Mouse (Mus musculus): Measurements from ENCODE around the gene Siae. TPM values are rescaled to one million over a fixed set of nuclear protein-coding genes. Genes with fewer than 3 reads are reported as not detected.

The Siae gene
- polyA plus RNA-seq, 1 experiment from 2014 or later, result 13.7 TPM

DNA sequence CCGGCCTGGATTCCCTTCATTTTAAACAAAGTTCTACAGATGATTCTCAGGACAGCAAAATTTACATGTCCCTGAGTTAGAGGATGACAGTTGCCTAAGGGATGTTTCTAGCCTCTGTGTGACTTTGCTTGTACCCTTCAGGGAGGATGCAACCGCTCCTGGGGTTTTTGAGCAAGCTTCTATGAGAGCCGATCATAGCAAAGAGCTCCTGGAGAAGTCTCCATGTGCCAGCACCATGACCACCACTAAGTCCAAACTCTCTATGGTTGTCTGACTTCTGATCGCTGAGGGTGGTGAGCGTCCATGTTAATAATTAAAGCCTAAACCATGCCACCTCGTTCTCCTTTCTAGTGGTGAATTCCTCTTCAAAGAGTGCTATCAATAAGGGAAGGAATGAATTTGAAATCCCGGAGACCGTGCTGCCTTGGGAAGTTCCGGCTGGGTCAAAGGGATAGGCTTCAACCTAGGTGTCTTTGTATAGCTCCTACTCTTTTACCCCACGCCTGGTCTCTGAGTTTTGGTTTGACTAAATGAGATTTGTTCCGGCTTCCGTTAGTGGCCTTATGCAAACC lies 11.5 kb upstream of the Siae start:
- Histone ChIP-seq H3K27ac (replicated peaks) (no peak overlapping the region), H3K4me2 (peak overlapping the region; percentile 53), H3K9me3 (no peaks in the 10 kb centered on the region), H3K4me1 (replicated peaks) (peaks cover 19% of the 10 kb centered on the region), H3K4me3 (peak overlapping the region; percentile 33), H3K36me3 (no peaks in the 10 kb centered on the region), H3K27me3 (peaks cover 71% of the 10 kb centered on the region), H3K9ac (no peak overlapping the region)
- no peak for ATAC-seq (ENCODE audit: low read depth)
- WGBS, result 25% methylated on average over 12 of the region's 12 CpGs

DNA sequence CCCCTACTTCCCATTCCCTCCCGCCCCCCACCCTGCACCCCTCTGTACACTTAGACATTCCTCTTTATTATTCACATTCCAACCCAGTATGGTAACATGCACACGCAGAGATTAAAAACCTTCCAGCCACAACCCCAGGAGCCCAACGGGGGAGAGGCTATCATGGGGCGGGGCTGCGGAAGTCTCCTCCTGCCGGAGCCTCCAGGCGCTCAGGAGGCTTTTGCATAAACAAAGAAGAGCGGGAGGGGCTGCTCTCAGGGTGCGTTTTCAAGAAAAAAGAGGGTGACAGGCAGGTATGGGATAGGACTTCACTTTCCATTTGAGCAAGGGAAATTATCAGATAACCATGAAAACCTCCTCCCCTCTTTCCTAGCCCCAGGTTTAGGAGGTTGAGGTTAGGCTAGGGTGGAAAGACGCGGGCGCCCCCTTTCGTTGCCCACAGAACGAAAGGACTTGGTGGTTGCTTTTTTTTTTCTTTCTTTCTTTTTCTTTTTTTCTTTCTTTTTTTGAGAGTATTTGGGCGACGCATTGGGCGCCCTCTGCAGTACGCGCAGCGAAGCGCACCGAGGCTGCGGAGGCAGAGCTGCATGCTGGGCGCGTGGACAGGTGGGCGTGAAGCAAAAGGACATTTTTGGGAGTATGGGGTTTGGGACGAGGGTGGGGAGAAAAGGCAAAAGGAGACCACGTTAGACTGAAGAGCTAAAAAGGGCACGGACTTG lies 10.9 kb upstream of the Siae start:
- ATAC-seq (ENCODE audit: low read depth), result peak; percentile 44
- no peaks in the 10 kb centered on the region for H3K36me3 ChIP-seq
- H3K9me3 ChIP-seq, result no peaks in the 10 kb centered on the region
- peak overlapping the region; percentile 49 for H3K9ac ChIP-seq
- H3K27me3 ChIP-seq, result peaks cover 77% of the 10 kb centered on the region
- no peak overlapping the region for H3K27ac ChIP-seq (replicated peaks)
- peak overlapping the region; percentile 53 for H3K4me2 ChIP-seq
- peaks cover 19% of the 10 kb centered on the region for H3K4me1 ChIP-seq (replicated peaks)
- H3K4me3 ChIP-seq, result peak overlapping the region; percentile 33
- WGBS, result 2% methylated on average over 29 of the region's 29 CpGs

DNA sequence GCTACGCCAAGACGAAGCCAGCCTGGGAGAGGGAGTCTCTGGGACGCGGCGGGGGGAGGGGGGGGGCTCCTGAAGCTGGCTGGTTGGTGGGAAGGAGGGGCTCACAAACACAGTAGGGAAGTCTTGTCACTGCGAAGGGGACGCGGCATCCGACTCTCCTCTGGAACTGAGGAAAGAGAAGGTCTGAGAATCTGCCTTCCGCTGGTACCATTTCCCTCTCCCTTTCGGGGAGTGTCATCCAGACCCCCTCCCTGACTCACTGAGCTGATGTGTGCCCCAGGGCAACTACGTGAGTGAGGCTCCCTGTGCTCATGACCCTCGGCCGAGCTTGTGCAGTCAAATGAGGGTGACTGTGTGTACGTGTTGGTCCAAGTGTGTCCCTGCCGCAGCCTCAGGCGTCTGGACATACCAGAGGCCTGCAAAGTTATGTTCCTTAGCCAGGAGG lies 10.3 kb upstream of the Siae start:
- H3K9me3 ChIP-seq, result no peaks in the 10 kb centered on the region
- H3K4me3 ChIP-seq, result peak overlapping the region; percentile 33
- H3K27ac ChIP-seq (replicated peaks), result no peak overlapping the region
- peak; percentile 56 for ATAC-seq (ENCODE audit: low read depth)
- peaks cover 82% of the 10 kb centered on the region for H3K27me3 ChIP-seq
- peak overlapping the region; percentile 49 for H3K9ac ChIP-seq
- peaks cover 19% of the 10 kb centered on the region for H3K4me1 ChIP-seq (replicated peaks)
- peak overlapping the region; percentile 53 for H3K4me2 ChIP-seq
- 5% methylated on average over 17 of the region's 17 CpGs for WGBS
- H3K36me3 ChIP-seq, result no peaks in the 10 kb centered on the region

DNA sequence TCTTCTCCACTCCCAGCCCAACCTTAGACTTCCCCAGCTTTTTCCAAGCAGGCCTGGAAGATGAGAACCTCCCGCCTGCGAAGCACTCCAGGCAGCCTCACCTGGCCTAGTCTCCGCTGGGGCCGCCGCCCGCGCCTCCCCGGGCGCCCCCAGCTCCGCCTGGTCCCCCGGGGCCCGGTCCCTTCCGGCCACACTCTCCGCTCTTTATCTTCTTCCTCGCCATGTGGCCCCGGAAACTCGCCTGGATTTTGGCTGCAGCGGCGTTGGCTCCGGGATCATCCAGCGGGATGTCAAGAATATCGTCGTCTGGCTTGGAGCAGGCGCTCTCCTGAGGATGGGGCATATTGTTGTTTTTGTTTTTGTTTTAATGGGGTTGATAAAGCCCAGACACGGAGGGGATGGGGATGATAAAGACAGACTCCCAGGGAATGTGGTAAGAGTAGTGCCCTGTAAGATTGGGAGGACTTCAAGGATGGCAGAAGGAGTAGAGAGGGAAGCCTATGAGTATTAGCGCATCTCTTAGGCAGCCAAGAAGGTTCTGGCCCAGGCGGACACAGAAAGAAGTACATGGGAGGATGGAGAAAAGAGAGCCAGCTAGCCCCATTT lies 9.5 kb upstream of the Siae start:
- Histone ChIP-seq H3K9ac (no peak overlapping the region), H3K4me3 (no peak overlapping the region)

GRCm38 (mm10) chr9:37546889-37547288 lies 8.6 kb upstream of the Siae start:
- peaks cover 97% of the 10 kb centered on the region for H3K27me3 ChIP-seq

More for the DNA sequence above, 9.5 kb upstream of the Siae start:
- no peak for ATAC-seq (ENCODE audit: low read depth)
- Histone ChIP-seq H3K4me2 (peak overlapping the region; percentile 53), H3K4me1 (replicated peaks) (peaks cover 19% of the 10 kb centered on the region), H3K36me3 (no peaks in the 10 kb centered on the region), H3K27me3 (peaks cover 90% of the 10 kb centered on the region), H3K9me3 (no peaks in the 10 kb centered on the region), H3K27ac (replicated peaks) (no peak overlapping the region)
- WGBS, result 9% methylated on average over 27 of the region's 27 CpGs

DNA sequence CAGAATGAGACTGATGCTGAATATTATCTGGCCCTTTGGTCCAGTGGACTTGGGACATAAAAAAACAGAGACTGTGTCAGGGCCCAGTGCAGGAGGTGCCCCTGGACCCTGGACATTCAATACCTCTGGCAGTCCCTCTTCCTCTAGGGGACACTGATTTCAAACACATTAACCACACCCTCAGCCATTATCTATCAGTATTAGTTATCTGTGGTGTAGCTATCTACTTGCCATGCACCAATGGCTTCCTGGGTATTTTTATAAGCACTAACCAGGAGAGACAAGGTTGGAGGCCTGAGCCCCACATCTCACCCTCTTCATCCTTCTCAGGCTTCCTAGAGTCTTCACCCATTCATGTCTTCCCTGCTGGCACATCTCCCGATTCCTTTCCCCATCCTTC lies 5.1 kb upstream of the Siae start:
- Histone ChIP-seq H3K4me2 (no peak overlapping the region), H3K9me3 (no peaks in the 10 kb centered on the region), H3K4me3 (no peak overlapping the region), H3K27ac (replicated peaks) (no peak overlapping the region), H3K27me3 (peaks cover 97% of the 10 kb centered on the region), H3K9ac (no peak overlapping the region), H3K4me1 (replicated peaks) (peaks cover 14% of the 10 kb centered on the region), H3K36me3 (no peaks in the 10 kb centered on the region)
- WGBS, result 69% methylated on average over 1 of the region's 1 CpGs
- ATAC-seq (ENCODE audit: low read depth), result no peak

More at GRCm38 (mm10) chr9:37546889-37547288, 8.6 kb upstream of the Siae start:
- H3K27ac ChIP-seq (replicated peaks), result no peak overlapping the region
- H3K4me1 ChIP-seq (replicated peaks), result peaks cover 22% of the 10 kb centered on the region
- no peak overlapping the region for H3K4me3 ChIP-seq
- no peaks in the 10 kb centered on the region for H3K36me3 ChIP-seq
- no peaks in the 10 kb centered on the region for H3K9me3 ChIP-seq
- 63% methylated on average over 1 of the region's 1 CpGs for WGBS
- ATAC-seq (ENCODE audit: low read depth), result no peak
- H3K4me2 ChIP-seq, result no peak overlapping the region
- no peak overlapping the region for H3K9ac ChIP-seq

DNA sequence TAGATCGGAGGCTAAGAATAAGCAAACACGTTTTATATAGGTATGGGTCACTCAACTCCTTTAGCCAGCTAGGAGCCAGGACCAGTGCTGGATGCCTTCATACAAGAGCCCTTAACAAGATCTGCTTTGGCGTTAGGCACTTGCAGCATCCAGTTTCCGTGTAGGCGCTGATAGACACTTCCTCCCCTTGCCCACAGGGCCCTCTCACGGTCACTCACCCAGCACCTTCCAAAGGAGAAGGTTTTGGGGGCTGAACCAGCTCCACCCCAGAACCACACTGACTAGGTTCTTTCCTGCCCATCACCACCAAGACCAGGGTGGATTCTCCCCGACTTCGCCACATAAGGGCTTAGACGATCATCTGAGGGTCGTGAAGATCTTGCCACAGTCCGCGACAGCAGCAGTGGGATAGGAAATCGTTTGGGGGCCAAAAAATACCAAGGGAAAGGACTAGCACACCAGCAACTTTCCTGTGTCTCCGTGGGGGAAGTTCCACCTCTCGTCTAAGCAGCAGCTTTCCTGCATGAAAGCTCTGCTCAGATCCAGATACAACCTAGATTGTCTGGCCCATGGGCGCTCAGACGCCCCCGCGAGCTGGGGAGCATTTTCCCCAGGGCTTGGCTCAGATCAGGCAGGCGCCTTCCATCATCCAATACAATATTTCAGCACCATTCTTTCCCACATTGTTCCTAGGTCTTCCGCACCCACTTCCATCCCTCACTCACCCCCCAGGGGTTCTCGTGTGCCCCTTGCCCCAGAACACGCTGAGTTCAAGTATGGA lies 3.6 kb upstream of the Siae start:
- whole genome bisulfite sequencing, result 3% methylated on average over 23 of the region's 23 CpGs

DNA sequence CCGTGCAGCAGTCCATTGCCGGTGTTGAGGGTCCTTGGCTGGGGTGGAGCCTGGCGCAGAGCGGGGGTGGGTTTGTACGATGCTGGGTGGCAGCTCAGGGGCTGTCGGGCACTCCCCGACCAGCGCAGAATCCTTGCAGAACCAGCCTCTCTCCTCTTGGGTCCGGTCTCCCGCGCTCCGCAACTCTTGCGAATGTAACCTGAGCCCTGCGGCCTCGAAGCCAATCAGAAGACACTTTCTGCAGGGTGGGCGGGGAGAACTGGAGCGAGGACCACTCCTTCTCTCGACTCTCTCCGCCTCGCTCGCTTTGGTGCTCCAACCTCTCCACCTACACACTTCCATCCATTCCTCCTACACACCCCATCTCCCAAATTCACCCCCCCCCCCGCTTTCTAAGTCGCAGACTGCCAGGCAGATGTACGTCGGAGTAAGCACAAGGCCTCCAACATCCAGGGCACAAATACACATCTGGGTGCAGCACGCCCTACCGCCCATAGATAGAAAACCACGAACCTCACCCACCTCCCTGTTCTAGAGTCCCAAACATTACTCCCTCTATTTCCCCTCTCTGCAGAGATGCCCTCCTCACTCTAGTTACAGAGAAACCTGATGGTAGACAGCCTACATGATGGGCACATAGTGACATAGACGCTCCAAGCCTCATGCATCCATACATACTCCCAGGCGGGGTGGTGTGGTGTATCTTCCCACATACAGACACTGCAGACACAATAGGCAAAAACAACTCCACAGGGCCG lies 2.8 kb upstream of the Siae start, which contains the start of gene Nrgn:
Gene Nrgn, minus strand, starts transcription at position 369 of the 758 bp plus-strand sequence.
- peak within 1 kb of the TSS; percentile 64 for H3K9ac ChIP-seq
- no peaks in the 10 kb centered on the region for H3K9me3 ChIP-seq
- peak; percentile 89 for ATAC-seq (ENCODE audit: low read depth)
- peak within 1 kb of the TSS; percentile 86 for H3K4me2 ChIP-seq
- peaks cover 9% of the 10 kb centered on the region for H3K4me1 ChIP-seq (replicated peaks)
- no peaks in the 10 kb centered on the region for H3K36me3 ChIP-seq
- H3K27ac ChIP-seq (replicated peaks), result no peak within 1 kb of the TSS
- WGBS, result 5% methylated on average over 31 of the region's 31 CpGs
- H3K4me3 ChIP-seq, result peak within 1 kb of the TSS; percentile 43
- H3K27me3 ChIP-seq, result peaks cover 85% of the 10 kb centered on the region

More for the DNA sequence above, 3.6 kb upstream of the Siae start:
- no peaks in the 10 kb centered on the region for H3K9me3 ChIP-seq
- H3K4me3 ChIP-seq, result peak overlapping the region; percentile 43
- peak overlapping the region; percentile 86 for H3K4me2 ChIP-seq
- ATAC-seq (ENCODE audit: low read depth), result no peak
- H3K4me1 ChIP-seq (replicated peaks), result peaks cover 9% of the 10 kb centered on the region
- peak overlapping the region; percentile 64 for H3K9ac ChIP-seq
- H3K27ac ChIP-seq (replicated peaks), result no peak overlapping the region
- peaks cover 93% of the 10 kb centered on the region for H3K27me3 ChIP-seq
- no peaks in the 10 kb centered on the region for H3K36me3 ChIP-seq

GRCm38 (mm10) chr9:37554279-37554678 lies 1.2 kb upstream of the Siae start:
- H3K4me1 ChIP-seq (replicated peaks), result peaks cover 9% of the 10 kb centered on the region
- no peak overlapping the region for H3K4me3 ChIP-seq
- ATAC-seq (ENCODE audit: low read depth), result no peak
- H3K4me2 ChIP-seq, result no peak overlapping the region
- H3K9ac ChIP-seq, result no peak overlapping the region
- WGBS, result 94% methylated on average over 1 of the region's 1 CpGs
- no peaks in the 10 kb centered on the region for H3K9me3 ChIP-seq
- H3K27ac ChIP-seq (replicated peaks), result no peak overlapping the region
- peaks cover 72% of the 10 kb centered on the region for H3K27me3 ChIP-seq
- no peaks in the 10 kb centered on the region for H3K36me3 ChIP-seq

GRCm38 (mm10) chr9:37556366-37556765 lies 868 bp downstream of the Siae start:
- 79% methylated on average over 3 of the region's 3 CpGs for WGBS

GRCm38 (mm10) chr9:37560617-37561016 lies 5.1 kb downstream of the Siae start:
- Histone ChIP-seq H3K27me3 (peaks cover 12% of the 10 kb centered on the region), H3K4me1 (replicated peaks) (no peaks in the 10 kb centered on the region), H3K4me3 (no peak overlapping the region), H3K4me2 (no peak overlapping the region), H3K27ac (replicated peaks) (no peak overlapping the region), H3K9ac (no peak overlapping the region), H3K9me3 (no peaks in the 10 kb centered on the region), H3K36me3 (no peaks in the 10 kb centered on the region)
- no peak for ATAC-seq (ENCODE audit: low read depth)
- 84% methylated on average over 2 of the region's 2 CpGs for WGBS

More at GRCm38 (mm10) chr9:37556366-37556765, 868 bp downstream of the Siae start:
- H3K4me1 ChIP-seq (replicated peaks), result peaks cover 9% of the 10 kb centered on the region
- no peak overlapping the region for H3K4me2 ChIP-seq
- H3K27ac ChIP-seq (replicated peaks), result no peak overlapping the region
- no peak for ATAC-seq (ENCODE audit: low read depth)
- no peak overlapping the region for H3K9ac ChIP-seq
- no peaks in the 10 kb centered on the region for H3K36me3 ChIP-seq
- no peak overlapping the region for H3K4me3 ChIP-seq
- H3K9me3 ChIP-seq, result no peaks in the 10 kb centered on the region
- H3K27me3 ChIP-seq, result peaks cover 51% of the 10 kb centered on the region
